Mouse (Mus musculus) heart, embryonic 15.5 days (tissue): ENCODE results near the gene Lrrc15. TPM values are rescaled to one million over a fixed set of nuclear protein-coding genes. Genes with fewer than 3 reads are reported as not detected.

Experiments
- ATAC-seq: fragments of 200-750 bp; cut with Nextera tagmentation; replicated peaks from 2 replicates; pipeline ENCODE4 v1.8.0; 2017; ENCODE audit warnings: low read depth, moderate TSS enrichment; ENCODE audit not compliant: insufficient number of reproducible peaks, insufficient read depth, low FRiP score
- H3K27ac ChIP-seq: fragments of 300-500 bp; sonication (generic); 2 replicates; pipeline ENCODE4 v1.5.1; 2015; ENCODE audit warnings: mild to moderate bottlenecking, inconsistent platforms
- H3K27me3 ChIP-seq: fragments of 300-500 bp; sonication (generic); 2 replicates; pipeline ENCODE4 v1.6.1; 2015; ENCODE audit warnings: inconsistent platforms
- H3K36me3 ChIP-seq: fragments of 300-500 bp; sonication (generic); 2 replicates; pipeline ENCODE4 v1.6.1; 2015; ENCODE audit warnings: mild to moderate bottlenecking, inconsistent platforms
- H3K4me1 ChIP-seq: fragments of 300-500 bp; sonication (generic); replicated peaks from 2 replicates; pipeline ENCODE4 v1.6.1; 2015; ENCODE audit warnings: inconsistent platforms
- H3K4me2 ChIP-seq: fragments of 300-500 bp; sonication (generic); 2 replicates; pipeline ENCODE4 v1.6.1; 2015; ENCODE audit warnings: inconsistent platforms, mild to moderate bottlenecking, moderate library complexity
- H3K4me3 ChIP-seq: fragments of 300-500 bp; sonication (generic); 2 replicates; pipeline ENCODE4 v1.5.1; 2015; ENCODE audit warnings: mild to moderate bottlenecking, inconsistent platforms
- H3K9ac ChIP-seq: fragments of 300-500 bp; sonication (generic); 2 replicates; pipeline ENCODE4 v1.6.1; 2015; ENCODE audit warnings: mild to moderate bottlenecking, inconsistent platforms
- H3K9me3 ChIP-seq: fragments of 300-500 bp; sonication (generic); replicated peaks from 2 replicates; pipeline ENCODE4 v1.6.1; 2016; ENCODE audit warnings: inconsistent platforms
- WGBS: fragments of 180-500 bp; shearing (Covaris S2); methylation state at CpG from one replicate; pipeline ENCODE4 v1.1.7; 2015; ENCODE audit warnings: mixed read lengths; 5-methylcytosine and 5-hydroxymethylcytosine counted together
- polyA plus RNA-seq: library from polyadenylated mRNA; unstranded; fragments of >200 nt; fragmentation: Nextera tagmentation; extraction: Ambion mirVana; gene quantifications from 2 replicates; pipeline ENCODE4 v1.2.1, GENCODE M21; 2015

Lrrc15 gene
- polyA plus RNA-seq, 1 experiment from 2014 or later: 0.26 TPM

- ATAC-seq: 0 out of 2 replicates have a peak, but pooled peaks have one; percentile 1
- 40% methylated on average over 2 of the region's 2 CpGs for WGBS
- Histone ChIP-seq H3K4me2 (peak overlapping the region; percentile 87), H3K4me3 (peak overlapping the region; percentile 51; the same call in 1 of the 2 replicates), H3K27me3 (peaks cover 54% of the 10 kb centered on the region), H3K27ac (no peak overlapping the region), H3K4me1 (peaks cover 13% of the 10 kb centered on the region), H3K9ac (peak overlapping the region; percentile 33; the same call in 1 of the 2 replicates), H3K9me3 (no peaks in the 10 kb centered on the region), H3K36me3 (no peaks in the 10 kb centered on the region)
Measured at GRCm38 (mm10) chr16:30235577-30235976, 47.5 kb downstream of the Lrrc15 start.

- WGBS: 54% methylated on average over 12 of the region's 12 CpGs
- no peaks in the 10 kb centered on the region for H3K9me3 ChIP-seq
- no peak overlapping the region for H3K4me3 ChIP-seq
- no peak for ATAC-seq
- H3K9ac ChIP-seq: no peak overlapping the region
- no peak overlapping the region for H3K27ac ChIP-seq
- no peak overlapping the region; the same call in 1 of the 2 replicates for H3K4me2 ChIP-seq
- H3K36me3 ChIP-seq: no peaks in the 10 kb centered on the region
- peaks cover 51% of the 10 kb centered on the region for H3K27me3 ChIP-seq
- H3K4me1 ChIP-seq: peaks cover 13% of the 10 kb centered on the region
Measured at GRCm38 (mm10) chr16:30234636-30235546, 48.2 kb downstream of the Lrrc15 start.

- Histone ChIP-seq H3K27me3 (peaks cover 51% of the 10 kb centered on the region), H3K4me1 (peaks cover 13% of the 10 kb centered on the region), H3K4me2 (no peak overlapping the region), H3K4me3 (no peak overlapping the region), H3K9me3 (no peaks in the 10 kb centered on the region), H3K27ac (no peak overlapping the region), H3K36me3 (no peaks in the 10 kb centered on the region), H3K9ac (no peak overlapping the region)
- WGBS: 52% methylated on average over 8 of the region's 8 CpGs
- no peak for ATAC-seq
Measured at GRCm38 (mm10) chr16:30234077-30234476, 49.0 kb downstream of the Lrrc15 start.

GRCm38 (mm10) chr16:30231882-30232604 lies 51.0 kb downstream of the Lrrc15 start:
- no peak for ATAC-seq
- H3K36me3 ChIP-seq: no peaks in the 10 kb centered on the region
- H3K9ac ChIP-seq: no peak overlapping the region
- peaks cover 13% of the 10 kb centered on the region for H3K4me1 ChIP-seq
- H3K27ac ChIP-seq: peak overlapping the region; percentile 29; the same call in 1 of the 2 replicates
- no peaks in the 10 kb centered on the region for H3K9me3 ChIP-seq
- H3K27me3 ChIP-seq: peaks cover 40% of the 10 kb centered on the region
- H3K4me3 ChIP-seq: no peak overlapping the region
- H3K4me2 ChIP-seq: no peak overlapping the region
- 39% methylated on average over 13 of the region's 13 CpGs for WGBS

- ATAC-seq: no peak; the same call in 1 of the 2 replicates
- H3K4me3 ChIP-seq: no peak overlapping the region
- no peaks in the 10 kb centered on the region for H3K9me3 ChIP-seq
- H3K36me3 ChIP-seq: no peaks in the 10 kb centered on the region
- H3K27ac ChIP-seq: no peak overlapping the region
- H3K9ac ChIP-seq: no peak overlapping the region
- H3K27me3 ChIP-seq: peaks cover 20% of the 10 kb centered on the region
- no peak overlapping the region for H3K4me2 ChIP-seq
- 35% methylated on average over 7 of the region's 7 CpGs for WGBS
- no peaks in the 10 kb centered on the region for H3K4me1 ChIP-seq
Measured at GRCm38 (mm10) chr16:30227352-30227751, 55.7 kb downstream of the Lrrc15 start.

GRCm38 (mm10) chr16:30221161-30221782 lies 61.8 kb downstream of the Lrrc15 start:
- Histone ChIP-seq H3K4me3 (no peak overlapping the region), H3K36me3 (no peaks in the 10 kb centered on the region), H3K27ac (no peak overlapping the region), H3K4me1 (no peaks in the 10 kb centered on the region), H3K27me3 (peaks cover 16% of the 10 kb centered on the region; the same call in 1 of the 2 replicates), H3K9me3 (no peaks in the 10 kb centered on the region), H3K4me2 (no peak overlapping the region), H3K9ac (no peak overlapping the region)
- 81% methylated on average over 13 of the region's 13 CpGs for WGBS
- ATAC-seq: no peak

Other genes starting within 250 kb of the Lrrc15 start
- gene Hes1, start 218.9 kb downstream of the Lrrc15 start, polyA plus RNA-seq: 23.2 and 29.0 TPM in 2 replicates
- gene Cpn2, start 15.8 kb downstream of the Lrrc15 start, polyA plus RNA-seq: not detected in 2 replicates
- 1.3 and 1.6 TPM in 2 replicates for gene Gp5, start 27.5 kb upstream of the Lrrc15 start, polyA plus RNA-seq
- 8.4 and 9.4 TPM in 2 replicates for gene Atp13a3, start 122.7 kb upstream of the Lrrc15 start, polyA plus RNA-seq